Mouse (Mus musculus) testis, adult 2 months (tissue): ENCODE results near the gene Nr1h4. TPM values are rescaled to one million over a fixed set of nuclear protein-coding genes. Genes with fewer than 3 reads are reported as not detected.

ENCODE experiments used
- H3K27ac ChIP-seq: fragments of 200-500 bp; 2 replicates; pipeline ENCODE4 v1.5.1; 2012; ENCODE audit warnings: low read depth, low read length; ENCODE audit not compliant: control insufficient read depth, insufficient read depth
- H3K27me3 ChIP-seq: fragments of 200-500 bp; 2 replicates; pipeline ENCODE4 v1.6.1; 2012; ENCODE audit warnings: mild to moderate bottlenecking, low read length, moderate library complexity; ENCODE audit not compliant: control insufficient read depth, insufficient read depth
- H3K36me3 ChIP-seq: fragments of 200-500 bp; 2 replicates; pipeline ENCODE4 v1.6.1; 2012; ENCODE audit warnings: mild to moderate bottlenecking, low read length; ENCODE audit not compliant: control insufficient read depth, insufficient read depth
- H3K4me1 ChIP-seq: fragments of 200-500 bp; 2 replicates; pipeline ENCODE4 v1.6.1; 2012; ENCODE audit warnings: low read length; ENCODE audit not compliant: control insufficient read depth, insufficient read depth
- H3K4me3 ChIP-seq: fragments of 200-500 bp; 2 replicates; pipeline ENCODE4 v1.5.1; 2012; ENCODE audit warnings: low read depth, mild to moderate bottlenecking, low read length, moderate library complexity, mixed read lengths; ENCODE audit not compliant: control insufficient read depth
- CTCF ChIP-seq: fragments of 200-500 bp; IDR thresholded peaks from 2 replicates; pipeline ENCODE4 v1.5.1; 2012; ENCODE audit warnings: low read depth, mild to moderate bottlenecking, inconsistent platforms, low read length, moderate library complexity; ENCODE audit not compliant: control insufficient read depth, insufficient read depth, insufficient replicate concordance
- POLR2A ChIP-seq: fragments of 200-500 bp; IDR thresholded peaks from 2 replicates; pipeline ENCODE4 v1.6.1; 2012; ENCODE audit warnings: low read depth, mild to moderate bottlenecking, inconsistent platforms, low read length, moderate library complexity; ENCODE audit not compliant: control insufficient read depth
- polyA plus RNA-seq: library from polyadenylated mRNA; depleted of rRNA; stranded (reverse); fragments of >200 nt; gene quantifications from 2 replicates; pipeline ENCODE4 v1.2.3, GENCODE M21; 2012; rRNA removed

Nr1h4 gene
- polyA plus RNA-seq, 1 experiment = 0.26 TPM

DNA sequence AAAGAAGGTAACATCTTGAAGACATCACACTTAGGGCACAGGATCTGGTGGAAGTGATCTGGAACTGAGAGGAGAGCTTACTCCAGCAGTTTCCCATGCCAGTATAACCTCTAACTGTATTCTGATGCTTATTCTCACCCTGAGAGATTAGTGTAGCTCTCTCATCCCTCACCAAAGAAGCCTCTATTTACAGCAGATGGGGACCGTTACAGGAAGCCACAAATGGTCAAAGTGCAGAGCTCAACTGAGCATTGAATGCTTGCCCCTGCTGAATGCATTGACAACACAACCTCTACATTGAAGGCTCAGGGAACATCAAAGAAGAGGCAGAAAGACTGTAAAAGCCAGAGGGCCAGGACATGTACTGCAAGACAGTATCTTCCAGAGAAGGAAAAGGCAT is 125.8 kb downstream of the Nr1h4 start:
- Histone ChIP-seq H3K27me3 (no peaks in the 10 kb centered on the region), H3K27ac (no peak overlapping the region), H3K4me1 (no peaks in the 10 kb centered on the region), H3K36me3 (no peaks in the 10 kb centered on the region), H3K4me3 (no peak overlapping the region)
- TF ChIP-seq POLR2A = no peak
- no peak for TF ChIP-seq CTCF

DNA sequence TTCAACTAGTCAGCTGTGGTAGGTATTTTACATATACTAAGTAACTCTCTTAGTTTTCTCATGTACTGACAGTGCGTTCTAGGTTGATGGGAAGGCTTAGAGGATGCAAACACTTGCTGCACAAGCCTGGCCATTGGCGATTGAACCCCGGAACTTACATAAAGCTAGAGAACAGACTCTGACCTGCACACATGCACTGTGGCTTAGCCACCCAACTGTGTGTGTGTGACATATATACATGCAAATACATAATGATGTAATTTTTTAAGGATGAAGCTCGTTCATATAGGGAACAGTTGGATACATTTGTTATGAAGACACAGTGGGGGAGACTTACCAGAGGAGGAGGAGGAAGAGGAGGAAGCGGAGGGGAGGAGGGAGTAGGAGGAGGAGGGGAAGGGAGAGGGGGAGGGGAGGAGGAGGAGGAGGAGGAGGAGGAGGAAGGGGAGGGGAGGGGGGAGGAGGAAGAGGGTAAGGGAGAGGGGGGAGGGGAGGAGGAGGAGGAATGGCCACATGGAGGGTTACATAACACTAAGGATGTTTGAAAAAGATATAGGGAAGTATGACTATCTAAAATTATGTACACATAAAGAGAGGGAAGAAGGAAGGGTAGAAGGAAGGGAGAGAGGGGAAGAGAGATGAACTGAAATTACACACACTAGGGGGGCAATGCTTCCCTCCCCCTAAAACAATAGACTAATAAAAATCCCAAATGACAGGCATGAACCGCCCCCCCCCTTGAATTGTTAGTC is 126.5 kb downstream of the Nr1h4 start:
- TF ChIP-seq POLR2A (no peak), CTCF (no peak)

DNA sequence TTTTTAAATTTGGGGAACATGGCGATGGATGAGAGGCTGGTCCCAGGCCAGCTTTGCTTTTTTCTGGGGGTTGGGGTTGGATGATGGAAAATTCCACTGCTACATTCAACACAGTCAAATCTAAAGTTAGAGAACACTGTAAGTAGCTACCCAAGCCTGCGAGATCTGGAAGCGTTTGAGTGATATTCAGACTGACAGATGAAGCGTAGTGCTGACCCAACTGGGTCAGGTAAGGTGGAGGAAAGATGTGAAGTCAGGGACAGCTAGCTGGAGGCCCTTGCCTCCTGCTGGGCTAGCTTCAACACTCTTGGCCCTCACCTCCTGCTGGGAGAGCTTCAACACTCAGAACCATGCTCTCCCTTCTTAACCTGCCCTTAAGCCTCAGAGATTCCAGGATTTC is 128.4 kb downstream of the Nr1h4 start:
- Histone ChIP-seq H3K27me3 (no peaks in the 10 kb centered on the region), H3K4me1 (no peaks in the 10 kb centered on the region), H3K27ac (no peak overlapping the region), H3K36me3 (no peaks in the 10 kb centered on the region), H3K4me3 (no peak overlapping the region)
- no peak for TF ChIP-seq POLR2A
- no peak for TF ChIP-seq CTCF

More for the DNA sequence above, 126.5 kb downstream of the Nr1h4 start:
- H3K4me3 ChIP-seq = no peak overlapping the region
- no peaks in the 10 kb centered on the region for H3K4me1 ChIP-seq
- no peaks in the 10 kb centered on the region for H3K27me3 ChIP-seq
- H3K27ac ChIP-seq = no peak overlapping the region
- H3K36me3 ChIP-seq = no peaks in the 10 kb centered on the region

Other genes starting within 250 kb of the Nr1h4 start
- 0.31 and 0.64 TPM in 2 replicates for gene Ano4, start 188.8 kb downstream of the Nr1h4 start, polyA plus RNA-seq
- 0.42 TPM in 2 replicates for gene Gas2l3, start 89.6 kb downstream of the Nr1h4 start, polyA plus RNA-seq
- 0.41 and 0.47 TPM in 2 replicates for gene Slc17a8, start 87.7 kb upstream of the Nr1h4 start, polyA plus RNA-seq
- gene Scyl2, start 152.7 kb upstream of the Nr1h4 start, polyA plus RNA-seq = 13.1 and 14.8 TPM in 2 replicates
- 7.4 and 9.0 TPM in 2 replicates for gene Actr6, start 198.7 kb upstream of the Nr1h4 start, polyA plus RNA-seq
- 43.0 and 43.2 TPM in 2 replicates for gene Uhrf1bp1l, start 211.4 kb upstream of the Nr1h4 start, polyA plus RNA-seq